Mouse (Mus musculus) intestine, embryonic 14.5 days (tissue): ENCODE measurements around the gene Rex1bd. TPM values are rescaled to one million over a fixed set of nuclear protein-coding genes. Genes with fewer than 3 reads are reported as not detected.

Experiments used
- ATAC-seq: fragments of 200-750 bp; cut with Nextera tagmentation; replicated peaks from 2 replicates; pipeline ENCODE4 v1.8.0; 2017; ENCODE audit warnings: low read depth, moderate number of reproducible peaks, moderate TSS enrichment, moderate library complexity; ENCODE audit not compliant: low FRiP score, low TSS enrichment
- DNase-seq: peaks from one replicate; pipeline ENCODE4 v3.0.0-alpha.2; 2018; ENCODE audit warnings: low spot score
- H3K27ac ChIP-seq: fragments of 300-500 bp; sonication (generic); 2 replicates; pipeline ENCODE4 v1.5.1; 2014; ENCODE audit warnings: low read depth, mild to moderate bottlenecking, control low read depth
- H3K27me3 ChIP-seq: fragments of 300-500 bp; sonication (generic); replicated peaks from 2 replicates; pipeline ENCODE4 v1.6.1; 2014; ENCODE audit warnings: low read length, control low read depth; ENCODE audit not compliant: control insufficient read depth, insufficient read depth
- H3K36me3 ChIP-seq: fragments of 300-500 bp; sonication (generic); 2 replicates; pipeline ENCODE4 v1.6.1; 2014; ENCODE audit warnings: low read length, control low read depth; ENCODE audit not compliant: control insufficient read depth, insufficient read depth
- H3K4me1 ChIP-seq: fragments of 300-500 bp; sonication (generic); replicated peaks from 2 replicates; pipeline ENCODE4 v1.6.1; 2014; ENCODE audit warnings: low read length, control low read depth, mixed read lengths; ENCODE audit not compliant: control insufficient read depth, insufficient read depth
- H3K4me2 ChIP-seq: fragments of 300-500 bp; sonication (generic); 2 replicates; pipeline ENCODE4 v1.6.1; 2014; ENCODE audit warnings: low read length
- H3K4me3 ChIP-seq: fragments of 300-500 bp; sonication (generic); 2 replicates; pipeline ENCODE4 v1.5.1; 2014; ENCODE audit warnings: low read depth, low read length, control low read depth, mixed read lengths
- H3K9ac ChIP-seq: fragments of 300-500 bp; sonication (generic); 2 replicates; pipeline ENCODE4 v1.6.1; 2014; ENCODE audit warnings: mild to moderate bottlenecking, low read length
- H3K9me3 ChIP-seq: fragments of 300-500 bp; sonication (generic); 2 replicates; pipeline ENCODE4 v1.6.1; 2016; ENCODE audit warnings: low read length, control low read depth; ENCODE audit not compliant: control insufficient read depth
- WGBS: fragments of 180-500 bp; shearing (Covaris S2); extraction: QIAGEN DNeasy Blood & Tissue Kit; methylation state at CpG from one replicate; pipeline ENCODE4 v1.1.7; 2014; 5-methylcytosine and 5-hydroxymethylcytosine counted together
- polyA plus RNA-seq: library from polyadenylated mRNA; unstranded; fragments of >200 nt; fragmentation: Nextera tagmentation; extraction: Ambion mirVana; gene quantifications from 2 replicates; pipeline ENCODE4 v1.2.1, GENCODE M21; 2014

Gene Rex1bd
- polyA plus RNA-seq, result 130 and 136 TPM in 2 replicates

DNA sequence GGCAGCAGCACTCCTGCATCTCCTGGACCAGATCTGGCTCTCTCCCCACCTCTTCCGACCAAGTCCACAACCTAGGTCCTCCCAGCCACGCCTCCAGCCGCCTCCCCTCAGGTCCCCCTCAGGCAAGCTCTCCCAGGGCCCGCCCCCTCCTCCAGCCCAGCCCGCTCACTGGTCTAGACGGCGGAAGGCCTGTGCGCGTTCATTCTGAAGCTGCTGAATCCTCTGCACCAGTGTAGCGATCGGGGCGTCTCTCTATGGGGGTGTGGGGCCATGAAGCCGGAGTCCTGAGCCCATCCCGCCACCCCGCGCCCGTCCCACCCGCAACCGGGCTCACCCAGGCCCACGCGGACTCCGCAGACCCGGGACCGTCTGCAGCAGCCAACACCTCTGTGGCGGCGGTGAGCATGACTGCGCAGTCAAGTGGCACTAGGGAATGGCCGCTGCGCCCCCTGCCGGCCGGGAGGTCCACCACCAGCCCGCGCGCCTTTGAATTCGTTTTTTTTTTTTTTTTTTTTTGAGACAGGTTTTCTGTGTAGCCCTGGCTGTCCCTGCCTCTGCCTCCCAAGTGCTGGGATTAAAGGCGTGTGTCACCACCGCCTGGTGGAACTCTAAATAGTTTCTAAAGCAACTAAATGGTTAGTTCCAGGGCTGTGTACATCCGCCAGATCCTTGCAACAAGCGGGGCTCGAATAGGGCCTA is at the start of gene Rex1bd:
Gene Rex1bd, minus strand, starts transcription at position 425 of the 699 bp plus-strand sequence.
- Histone ChIP-seq H3K27me3 (peaks cover 24% of the 10 kb centered on the region), H3K9me3 (no peaks in the 10 kb centered on the region), H3K36me3 (peaks cover 26% of the 10 kb centered on the region), H3K9ac (peak within 1 kb of the TSS; percentile 67), H3K4me1 (peaks cover 27% of the 10 kb centered on the region), H3K27ac (peak within 1 kb of the TSS; percentile 76), H3K4me2 (peak within 1 kb of the TSS; percentile 59), H3K4me3 (peak within 1 kb of the TSS; percentile 78)
- peak; percentile 85 for ATAC-seq
- peak; percentile 99 for DNase-seq
- 3% methylated on average over 40 of the region's 40 CpGs for WGBS

DNA sequence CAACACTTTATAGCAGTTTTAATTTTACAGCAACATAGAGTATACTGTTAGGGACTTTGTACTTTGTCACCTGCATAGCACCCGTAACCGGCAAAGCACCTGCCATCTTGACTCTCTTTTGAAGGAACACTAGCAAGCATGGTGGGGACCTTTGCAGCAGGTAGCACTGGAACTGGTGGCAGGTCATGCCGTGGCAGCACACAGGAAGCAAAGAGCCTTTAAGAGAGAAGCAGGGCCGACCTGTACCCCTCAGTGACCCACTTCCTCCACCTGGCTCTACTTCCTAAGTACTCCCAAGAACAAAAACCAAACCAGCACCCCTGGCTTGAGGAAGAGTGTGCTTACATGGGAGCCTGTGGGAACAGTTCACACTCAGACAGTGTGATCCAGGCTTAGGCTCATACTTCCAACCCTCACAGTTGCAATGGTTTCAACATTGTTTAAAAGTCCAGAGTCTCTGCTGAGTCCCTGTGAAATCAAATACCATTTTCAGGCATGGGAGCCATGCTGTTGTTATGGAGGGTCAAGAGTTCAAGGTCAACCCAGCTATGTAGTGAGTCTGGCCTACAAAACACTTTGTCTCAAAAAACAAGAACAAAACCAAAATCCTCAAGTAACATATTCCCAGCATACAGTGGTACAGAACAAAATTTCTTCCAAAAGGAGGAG is 48.7 kb upstream of the Rex1bd start:
- no peak for ATAC-seq
- H3K4me1 ChIP-seq, result peaks cover 18% of the 10 kb centered on the region
- no peak for DNase-seq

DNA sequence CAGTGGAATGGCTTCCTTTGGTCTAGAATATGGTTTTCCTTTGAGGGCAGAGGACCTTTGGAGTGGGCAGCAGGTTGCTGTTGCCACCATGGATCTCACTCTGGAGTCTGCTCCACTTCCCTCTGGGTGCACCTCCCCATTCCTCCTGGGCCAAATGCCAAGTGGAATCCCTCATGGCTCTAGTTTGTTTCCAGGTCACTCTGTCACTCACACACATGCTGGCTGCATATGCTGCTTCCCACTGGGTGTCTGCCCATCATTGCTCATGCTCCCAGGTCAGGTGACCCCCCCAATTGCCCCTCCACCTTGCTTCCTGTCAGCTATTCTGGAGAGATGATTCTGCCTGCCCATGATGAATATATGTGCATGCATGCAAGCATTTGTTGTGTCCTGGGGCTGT is 47.2 kb upstream of the Rex1bd start:
- Histone ChIP-seq H3K27me3 (no peaks in the 10 kb centered on the region), H3K4me3 (no peak overlapping the region), H3K9ac (no peak overlapping the region), H3K9me3 (no peaks in the 10 kb centered on the region), H3K4me2 (no peak overlapping the region), H3K36me3 (no peaks in the 10 kb centered on the region), H3K27ac (peak overlapping the region; percentile 48; the same call in 1 of the 2 replicates), H3K4me1 (peaks cover 18% of the 10 kb centered on the region)
- DNase-seq (no peak), ATAC-seq (no peak)

More for the DNA sequence above, 48.7 kb upstream of the Rex1bd start:
- H3K9me3 ChIP-seq, result no peaks in the 10 kb centered on the region
- no peak overlapping the region for H3K4me3 ChIP-seq
- H3K36me3 ChIP-seq, result no peaks in the 10 kb centered on the region
- WGBS, result 93% methylated on average over 4 of the region's 4 CpGs
- H3K27ac ChIP-seq, result no peak overlapping the region
- H3K9ac ChIP-seq, result no peak overlapping the region
- no peak overlapping the region for H3K4me2 ChIP-seq
- H3K27me3 ChIP-seq, result no peaks in the 10 kb centered on the region

DNA sequence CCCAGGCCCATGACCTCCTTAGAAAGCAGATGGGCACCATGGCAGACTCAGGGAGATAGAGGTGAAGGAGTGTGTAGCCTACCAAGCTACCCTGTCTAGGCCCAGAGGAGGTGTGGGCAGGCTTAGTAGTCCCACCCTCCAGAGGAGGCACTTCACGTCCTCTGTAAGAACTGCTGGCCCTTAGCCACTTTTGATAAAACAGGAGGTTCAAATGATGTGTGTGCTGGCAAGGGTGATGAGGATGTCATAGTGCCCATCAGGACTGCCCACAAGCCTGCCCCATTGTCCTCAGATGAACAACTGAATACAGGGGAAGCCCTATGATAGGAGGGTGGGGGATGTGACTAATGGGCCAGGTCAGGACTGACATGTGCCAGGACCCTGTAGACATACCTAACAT is 46.3 kb upstream of the Rex1bd start:
- Histone ChIP-seq H3K27me3 (no peaks in the 10 kb centered on the region), H3K36me3 (no peaks in the 10 kb centered on the region), H3K4me3 (no peak overlapping the region), H3K4me2 (no peak overlapping the region), H3K4me1 (peaks cover 18% of the 10 kb centered on the region), H3K27ac (no peak overlapping the region), H3K9me3 (no peaks in the 10 kb centered on the region), H3K9ac (no peak overlapping the region)
- DNase-seq, result no peak
- ATAC-seq, result no peak
- WGBS, result 53% methylated on average over 1 of the region's 1 CpGs

DNA sequence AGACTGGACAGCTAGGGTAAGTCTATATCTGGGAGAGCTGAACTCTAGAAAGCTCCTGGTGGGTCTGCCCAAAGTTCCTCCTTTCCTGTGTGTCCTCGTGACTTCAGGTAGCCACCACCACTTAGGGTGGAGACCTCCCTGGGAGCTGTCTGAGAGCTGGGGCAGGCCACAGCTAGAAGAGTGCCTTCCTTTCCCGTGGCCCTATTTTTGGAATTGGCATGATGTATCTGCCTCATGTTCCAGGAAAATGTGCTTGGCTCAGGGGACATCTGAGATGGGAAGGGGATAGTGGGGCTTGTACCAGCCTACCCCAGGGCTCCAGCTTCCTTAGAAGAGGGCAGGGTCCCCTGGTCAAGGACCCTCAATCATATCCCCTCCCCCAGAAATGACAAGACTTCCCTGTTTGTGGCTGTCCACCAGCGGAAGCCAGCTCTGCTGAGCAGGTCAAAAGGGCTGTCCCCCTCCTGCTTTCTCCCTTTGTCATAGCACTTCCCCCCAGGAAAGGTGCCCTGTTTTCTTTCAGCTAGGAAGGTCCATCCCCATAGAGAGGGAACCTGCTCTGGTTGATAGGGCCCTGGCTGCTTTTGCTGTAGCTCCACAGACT is 45.1 kb upstream of the Rex1bd start:
- Histone ChIP-seq H3K27me3 (no peaks in the 10 kb centered on the region), H3K27ac (no peak overlapping the region), H3K9me3 (no peaks in the 10 kb centered on the region), H3K4me3 (no peak overlapping the region), H3K36me3 (no peaks in the 10 kb centered on the region), H3K9ac (no peak overlapping the region), H3K4me1 (peaks cover 18% of the 10 kb centered on the region), H3K4me2 (no peak overlapping the region)
- DNase-seq, result no peak
- WGBS, result 61% methylated on average over 3 of the region's 3 CpGs
- ATAC-seq, result no peak

DNA sequence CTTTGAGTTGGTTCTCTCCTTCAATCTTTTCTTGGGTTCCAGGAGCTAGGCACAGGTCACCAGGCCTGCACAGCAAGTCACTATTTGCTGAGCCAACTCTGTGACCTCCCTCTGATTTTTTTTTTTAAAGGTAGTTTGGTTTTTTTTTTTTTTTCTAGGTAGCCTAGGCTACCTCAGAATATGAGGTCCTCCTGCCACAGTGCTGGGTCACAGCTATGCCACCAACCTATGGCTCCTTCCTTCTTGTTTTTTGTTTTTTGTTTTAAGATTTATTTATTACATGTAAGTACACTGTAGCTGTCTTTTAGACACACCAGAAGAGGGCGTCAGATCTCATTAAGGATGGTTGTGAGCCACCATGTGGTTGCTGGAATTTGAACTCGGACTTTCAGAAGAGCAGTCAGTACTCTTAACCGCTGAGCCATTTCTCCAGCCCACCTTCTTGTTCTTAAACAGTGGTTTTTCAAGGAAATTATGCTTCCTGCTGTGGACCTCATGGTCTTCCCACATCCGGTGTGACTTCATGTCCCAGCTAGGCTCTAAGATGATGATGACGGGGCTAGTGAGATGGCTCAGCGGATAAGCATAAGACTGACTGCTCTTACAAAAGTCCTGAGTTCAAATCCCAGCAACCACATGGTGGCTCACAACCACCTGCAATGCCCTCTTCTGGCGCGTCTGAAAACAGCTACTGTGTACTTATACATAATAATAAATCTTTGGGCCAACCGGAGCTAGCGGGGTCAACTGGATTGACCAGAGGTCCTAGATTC is 43.0 kb upstream of the Rex1bd start:
- Histone ChIP-seq H3K27me3 (no peaks in the 10 kb centered on the region), H3K36me3 (no peaks in the 10 kb centered on the region), H3K9me3 (no peaks in the 10 kb centered on the region), H3K9ac (no peak overlapping the region), H3K4me3 (no peak overlapping the region), H3K4me1 (peaks cover 18% of the 10 kb centered on the region), H3K27ac (no peak overlapping the region), H3K4me2 (no peak overlapping the region)
- WGBS, result 92% methylated on average over 10 of the region's 10 CpGs
- no peak for DNase-seq
- ATAC-seq, result no peak

DNA sequence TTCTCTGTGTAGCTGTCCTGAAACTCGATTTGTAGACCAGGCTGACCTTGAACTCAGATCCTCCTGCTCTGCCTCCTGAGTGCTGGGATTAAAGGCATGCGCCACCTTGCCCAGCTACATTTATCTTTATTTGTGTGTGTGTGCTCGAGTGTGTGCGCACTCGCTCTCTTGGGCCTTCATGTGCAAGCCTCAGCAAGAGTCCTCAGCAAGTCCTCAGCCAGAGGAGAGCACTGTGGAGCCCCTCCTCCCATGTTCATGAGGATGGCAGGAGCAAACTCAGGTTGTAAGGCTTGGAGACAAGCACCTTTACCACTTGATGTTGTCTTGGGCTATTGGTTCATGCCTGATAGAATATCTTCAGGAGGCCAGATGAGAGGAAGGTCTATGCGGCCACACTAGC is 41.2 kb upstream of the Rex1bd start:
- H3K27me3 ChIP-seq, result no peaks in the 10 kb centered on the region
- ATAC-seq (no peak), DNase-seq (no peak)
- H3K9ac ChIP-seq, result no peak overlapping the region
- WGBS, result 89% methylated on average over 6 of the region's 6 CpGs
- no peaks in the 10 kb centered on the region for H3K9me3 ChIP-seq
- H3K4me2 ChIP-seq, result no peak overlapping the region
- H3K4me3 ChIP-seq, result no peak overlapping the region
- H3K36me3 ChIP-seq, result no peaks in the 10 kb centered on the region
- H3K27ac ChIP-seq, result no peak overlapping the region
- H3K4me1 ChIP-seq, result peaks cover 13% of the 10 kb centered on the region

DNA sequence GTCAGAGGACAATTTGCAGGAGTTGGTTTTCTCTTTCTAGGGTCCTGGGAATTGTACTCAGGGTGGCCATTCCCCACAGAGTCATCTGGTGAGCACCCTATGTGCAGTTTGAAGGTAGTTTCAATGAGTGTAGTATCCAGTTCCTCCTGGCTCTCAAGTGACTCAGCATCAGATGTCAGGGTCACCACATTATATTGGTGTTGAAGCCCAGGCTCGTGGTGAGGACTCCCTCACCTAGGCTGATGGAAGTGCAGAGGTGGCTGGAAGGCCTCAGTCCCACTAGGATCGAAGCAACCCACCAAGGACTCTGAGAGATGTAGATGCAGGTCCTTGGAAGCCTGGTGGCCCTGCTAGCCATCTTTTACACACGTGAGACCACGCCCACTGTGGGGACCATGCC is 39.9 kb upstream of the Rex1bd start:
- DNase-seq (no peak), ATAC-seq (no peak)
- no peaks in the 10 kb centered on the region for H3K27me3 ChIP-seq
- peaks cover 12% of the 10 kb centered on the region for H3K4me1 ChIP-seq
- H3K4me2 ChIP-seq, result no peak overlapping the region
- no peak overlapping the region for H3K27ac ChIP-seq
- no peaks in the 10 kb centered on the region for H3K9me3 ChIP-seq
- H3K36me3 ChIP-seq, result no peaks in the 10 kb centered on the region
- no peak overlapping the region for H3K4me3 ChIP-seq
- H3K9ac ChIP-seq, result no peak overlapping the region
- WGBS, result 83% methylated on average over 4 of the region's 4 CpGs
